Mouse (Mus musculus) ES-E14 (cell line): ENCODE results near the gene Hprt.

Experiments
- CHD2 ChIP-seq: IDR thresholded peaks from 2 replicates; pipeline ENCODE4 v1.6.1; 2014; ENCODE audit warnings: mild to moderate bottlenecking, low read depth, low read length, inconsistent platforms
- HCFC1 ChIP-seq: IDR thresholded peaks from 2 replicates; pipeline ENCODE4 v1.6.1; 2012; ENCODE audit warnings: low read length, inconsistent platforms, borderline replicate concordance; ENCODE audit not compliant: insufficient read depth
- ZC3H11A ChIP-seq: IDR thresholded peaks from 2 replicates; pipeline ENCODE4 v1.6.1; 2012; ENCODE audit warnings: low read depth, mild to moderate bottlenecking, inconsistent platforms, low read length, borderline replicate concordance
- ZNF384 ChIP-seq: IDR thresholded peaks from 2 replicates; pipeline ENCODE4 v1.6.1; 2012; ENCODE audit warnings: low read depth, low read length, inconsistent platforms

DNA sequence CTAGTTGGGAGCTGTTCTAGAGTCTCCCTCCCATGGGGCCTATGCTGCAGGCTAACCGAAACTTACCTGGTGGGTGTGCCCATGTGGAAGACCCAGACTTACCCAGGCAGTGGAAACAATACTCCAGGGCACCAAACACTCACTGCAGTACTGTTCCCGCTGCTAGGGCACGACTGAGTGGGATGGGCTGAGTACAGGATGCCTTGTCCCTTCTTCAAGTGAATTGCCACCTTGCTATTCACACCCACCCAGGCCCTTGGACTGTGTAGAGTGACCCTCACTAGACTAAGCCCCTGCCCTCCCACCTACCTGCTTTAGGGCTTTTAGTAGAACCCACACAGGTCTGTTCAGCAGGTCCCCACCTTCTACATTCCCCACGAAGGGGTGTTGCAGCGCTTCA, 65.9 kb downstream of the Hprt start:
- TF ChIP-seq HCFC1, result no peak
- TF ChIP-seq ZC3H11A, result no peak
- TF ChIP-seq CHD2, result no peak
- TF ChIP-seq ZNF384, result no peak
